Mouse (Mus musculus) hindbrain, embryonic 12.5 days (tissue): ENCODE results near the gene Lrp1. TPM values are rescaled to one million over a fixed set of nuclear protein-coding genes. Genes with fewer than 3 reads are reported as not detected.

Experiments
- ATAC-seq: fragments of 200-750 bp; cut with Nextera tagmentation; 2 replicates; pipeline ENCODE4 v1.8.0; 2017; ENCODE audit warnings: moderate TSS enrichment; ENCODE audit not compliant: low FRiP score
- H3K27ac ChIP-seq: fragments of 300-500 bp; sonication (generic); 2 replicates; pipeline ENCODE4 v1.5.1; 2016; ENCODE audit warnings: mild to moderate bottlenecking
- H3K27me3 ChIP-seq: fragments of 300-500 bp; sonication (generic); 2 replicates; pipeline ENCODE4 v1.6.1; 2016; ENCODE audit warnings: mild to moderate bottlenecking
- H3K36me3 ChIP-seq: fragments of 300-500 bp; sonication (generic); 2 replicates; pipeline ENCODE4 v1.6.1; 2016; ENCODE audit warnings: mild to moderate bottlenecking
- H3K4me1 ChIP-seq: fragments of 300-500 bp; sonication (generic); 2 replicates; pipeline ENCODE4 v1.6.1; 2016
- H3K4me2 ChIP-seq: fragments of 300-500 bp; sonication (generic); replicated peaks from 2 replicates; pipeline ENCODE4 v1.6.1; 2016; ENCODE audit warnings: mild to moderate bottlenecking
- H3K4me3 ChIP-seq: fragments of 300-500 bp; sonication (generic); 2 replicates; pipeline ENCODE4 v1.5.1; 2016; ENCODE audit warnings: mild to moderate bottlenecking
- H3K9ac ChIP-seq: fragments of 300-500 bp; sonication (generic); 2 replicates; pipeline ENCODE4 v1.6.1; 2016; ENCODE audit warnings: mild to moderate bottlenecking, moderate library complexity
- H3K9me3 ChIP-seq: fragments of 300-500 bp; sonication (generic); replicated peaks from 2 replicates; pipeline ENCODE4 v1.6.1; 2016; ENCODE audit warnings: mild to moderate bottlenecking
- WGBS: fragments of 180-500 bp; shearing (Covaris S2); methylation state at CpG from one replicate; pipeline ENCODE4 v1.1.7; 2016; 5-methylcytosine and 5-hydroxymethylcytosine counted together
- polyA plus RNA-seq: library from polyadenylated mRNA; unstranded; fragments of >200 nt; fragmentation: Nextera tagmentation; extraction: Ambion mirVana; gene quantifications from 2 replicates; pipeline ENCODE4 v1.2.1, GENCODE M21; 2016

The Lrp1 gene
- polyA plus RNA-seq, 1 experiment from 2014 or later: 111 TPM

DNA sequence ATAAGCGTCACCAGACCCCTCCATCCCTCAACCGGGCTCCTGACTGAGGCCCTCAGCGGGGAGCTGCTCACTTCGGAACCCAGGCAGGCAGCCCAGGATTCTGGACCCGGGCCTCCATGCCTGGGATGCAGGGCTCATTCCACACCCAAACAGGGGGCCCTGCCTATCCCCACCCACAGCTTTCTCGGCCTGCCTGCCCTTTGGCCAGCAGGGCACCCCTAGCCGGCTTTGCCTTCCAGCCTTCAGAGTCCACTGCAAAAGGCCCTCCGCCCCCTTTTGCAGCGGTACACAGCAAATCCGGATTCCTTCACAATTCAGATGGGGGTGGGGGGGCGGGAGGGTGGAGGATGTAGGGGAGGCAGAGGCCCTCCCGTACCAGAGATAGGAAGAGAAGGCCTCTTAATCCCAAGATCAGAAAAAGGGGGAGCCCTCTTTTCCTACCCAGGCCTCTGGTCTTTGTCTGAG, 975 bp downstream of the Lrp1 start:
- ATAC-seq: peak; percentile 1; the same call in 1 of the 2 replicates
- Histone ChIP-seq H3K27me3 (no peaks in the 10 kb centered on the region), H3K4me1 (peaks cover 58% of the 10 kb centered on the region), H3K9me3 (no peaks in the 10 kb centered on the region), H3K4me2 (peak overlapping the region; percentile 76), H3K4me3 (peak overlapping the region; percentile 85), H3K9ac (peak overlapping the region; percentile 95), H3K27ac (peak overlapping the region; percentile 95), H3K36me3 (0 out of 2 replicates have a peak, but pooled peaks cover 4% of the 10 kb centered on the region)
- under 1% methylated on average over 12 of the region's 12 CpGs for WGBS

DNA sequence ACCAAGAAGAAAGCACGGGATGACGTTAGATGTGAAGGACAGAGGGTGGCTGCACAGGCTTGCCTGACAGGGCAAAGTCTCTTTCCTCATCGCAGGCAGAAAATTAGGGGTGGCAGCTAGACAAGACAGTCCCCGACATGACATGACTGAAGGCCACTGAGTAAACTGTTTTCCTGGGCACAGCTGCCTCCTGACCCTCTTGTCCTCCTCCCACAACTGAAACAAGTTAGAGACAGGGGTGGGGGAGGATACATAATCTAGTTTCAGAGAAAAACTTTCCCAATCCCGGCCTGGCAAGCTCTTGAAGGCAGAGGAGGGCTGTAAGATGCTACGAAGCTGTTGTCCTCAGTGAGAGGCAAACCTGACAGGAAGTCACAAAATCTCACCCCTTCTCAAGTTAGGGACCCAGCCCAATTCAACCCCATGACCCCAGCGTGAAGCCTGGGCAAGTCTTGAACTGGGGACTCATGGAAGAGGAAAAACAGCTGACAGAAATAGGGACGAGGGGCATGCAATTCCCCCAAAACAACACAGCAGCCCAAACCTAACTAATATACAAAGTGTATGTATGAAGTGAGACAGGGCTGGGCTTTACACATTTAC, 1.7 kb downstream of the Lrp1 start:
- H3K36me3 ChIP-seq: 0 out of 2 replicates have a peak, but pooled peaks cover 4% of the 10 kb centered on the region
- H3K27ac ChIP-seq: peak overlapping the region; percentile 95
- peak overlapping the region; percentile 76 for H3K4me2 ChIP-seq
- H3K4me1 ChIP-seq: peaks cover 66% of the 10 kb centered on the region
- ATAC-seq: no peak
- 31% methylated on average over 8 of the region's 8 CpGs for WGBS
- H3K4me3 ChIP-seq: peak overlapping the region; percentile 85
- H3K9me3 ChIP-seq: no peaks in the 10 kb centered on the region
- H3K27me3 ChIP-seq: no peaks in the 10 kb centered on the region
- peak overlapping the region; percentile 95 for H3K9ac ChIP-seq

DNA sequence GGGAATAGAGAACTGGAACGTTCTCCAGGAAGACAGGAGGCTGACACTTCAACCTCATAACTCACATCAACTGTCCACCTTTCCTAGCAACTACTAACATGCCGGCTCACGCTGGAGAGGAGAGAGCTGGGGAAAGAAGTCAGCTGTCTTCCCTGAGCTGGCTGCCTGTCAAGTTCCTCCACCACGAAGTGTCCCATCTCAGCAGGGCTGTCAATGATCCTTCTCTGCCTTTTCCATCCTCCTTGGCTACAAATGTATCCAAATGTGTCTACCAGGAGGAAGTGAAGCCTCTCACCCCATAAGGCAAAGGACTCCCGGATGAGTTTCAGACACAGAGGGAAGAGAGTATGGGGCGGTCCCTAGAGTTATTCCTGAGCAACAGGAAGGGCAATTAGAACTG, 2.8 kb downstream of the Lrp1 start:
- Histone ChIP-seq H3K36me3 (0 out of 2 replicates have a peak, but pooled peaks cover 4% of the 10 kb centered on the region), H3K4me2 (peak overlapping the region; percentile 76), H3K4me1 (peaks cover 72% of the 10 kb centered on the region), H3K4me3 (peak overlapping the region; percentile 85), H3K9ac (peak overlapping the region; percentile 95), H3K27me3 (no peaks in the 10 kb centered on the region), H3K9me3 (no peaks in the 10 kb centered on the region), H3K27ac (no peak overlapping the region; the same call in 1 of the 2 replicates)
- WGBS: 49% methylated on average over 6 of the region's 6 CpGs
- ATAC-seq: no peak

DNA sequence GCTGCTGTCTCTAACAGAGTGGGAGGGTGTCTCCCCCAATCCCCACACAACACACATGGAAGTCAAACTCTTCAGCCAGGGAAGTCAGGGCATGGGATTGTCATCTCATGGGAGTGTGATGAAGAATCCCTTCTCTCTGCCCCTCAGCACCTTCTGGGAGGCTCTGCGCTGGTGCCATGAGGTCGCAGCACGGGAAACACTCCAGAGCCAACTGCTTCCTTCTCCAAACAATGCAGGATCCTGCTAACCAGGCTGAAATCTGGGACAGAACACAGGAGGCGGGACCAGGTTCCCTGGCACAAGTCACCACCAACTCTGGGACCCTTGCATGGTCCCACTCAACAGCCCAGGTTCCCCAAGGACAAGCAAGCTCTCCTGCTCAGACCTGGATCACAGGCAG, 3.7 kb downstream of the Lrp1 start:
- H3K27ac ChIP-seq: no peak overlapping the region
- H3K36me3 ChIP-seq: peaks cover 13% of the 10 kb centered on the region
- peak overlapping the region; percentile 50 for H3K9ac ChIP-seq
- H3K4me1 ChIP-seq: peaks cover 73% of the 10 kb centered on the region
- ATAC-seq: no peak
- no peaks in the 10 kb centered on the region for H3K9me3 ChIP-seq
- H3K27me3 ChIP-seq: no peaks in the 10 kb centered on the region
- WGBS: 57% methylated on average over 4 of the region's 4 CpGs
- H3K4me3 ChIP-seq: 0 out of 2 replicates have a peak overlapping the region, but pooled peaks have one; percentile 12
- H3K4me2 ChIP-seq: peak overlapping the region; percentile 76

DNA sequence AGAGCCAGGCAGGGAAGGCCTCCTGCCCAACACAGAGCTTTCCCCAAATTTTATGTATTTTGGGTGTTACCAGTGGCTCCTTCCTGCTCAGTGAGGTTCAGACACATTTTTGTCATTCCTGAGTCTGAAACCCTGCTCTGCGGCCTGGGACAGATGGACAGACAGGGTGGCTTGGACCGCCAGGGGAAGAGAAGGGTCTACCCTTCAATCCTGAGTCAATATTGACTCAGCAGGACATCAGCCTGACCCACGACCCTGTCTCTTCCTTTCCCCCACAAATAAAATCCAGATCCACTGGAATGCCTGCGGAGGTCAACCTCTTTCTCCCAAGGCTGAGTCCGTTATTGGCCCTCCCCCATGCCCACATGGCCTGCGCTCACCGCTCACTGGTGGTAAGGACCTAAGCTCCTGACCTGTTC, 4.7 kb downstream of the Lrp1 start:
- no peaks in the 10 kb centered on the region for H3K27me3 ChIP-seq
- no peaks in the 10 kb centered on the region for H3K9me3 ChIP-seq
- H3K4me3 ChIP-seq: no peak overlapping the region
- peak overlapping the region; percentile 71; the same call in 1 of the 2 replicates for H3K27ac ChIP-seq
- 34% methylated on average over 7 of the region's 7 CpGs for WGBS
- no peak for ATAC-seq
- H3K9ac ChIP-seq: 0 out of 2 replicates have a peak overlapping the region, but pooled peaks have one; percentile 18
- peaks cover 66% of the 10 kb centered on the region for H3K4me1 ChIP-seq
- no peak overlapping the region; the same call in 1 of the 2 replicates for H3K4me2 ChIP-seq
- peaks cover 23% of the 10 kb centered on the region for H3K36me3 ChIP-seq

DNA sequence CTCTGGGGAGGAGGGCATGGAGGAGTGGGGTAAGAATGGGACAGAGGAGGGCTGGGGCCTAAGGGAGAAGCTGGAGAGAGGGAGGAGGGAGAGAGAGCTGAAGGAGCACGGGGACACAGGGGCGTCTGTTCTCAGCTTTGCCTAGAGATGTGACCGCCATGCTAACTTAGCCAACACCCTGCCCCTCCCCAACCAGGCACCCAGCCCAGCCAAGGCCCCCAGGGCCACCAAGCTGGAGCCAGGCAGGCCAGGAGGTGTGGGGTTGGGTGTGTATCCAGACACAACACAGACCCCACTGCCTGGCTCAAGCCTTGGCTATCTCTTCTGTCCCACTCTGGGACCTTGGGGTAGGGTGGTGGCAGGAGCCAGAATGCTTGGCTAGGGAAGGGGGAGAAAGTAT, 5.4 kb downstream of the Lrp1 start:
- H3K4me2 ChIP-seq: no peak overlapping the region; the same call in 1 of the 2 replicates
- peaks cover 27% of the 10 kb centered on the region for H3K36me3 ChIP-seq
- H3K4me1 ChIP-seq: peaks cover 66% of the 10 kb centered on the region
- H3K9ac ChIP-seq: no peak overlapping the region
- H3K27me3 ChIP-seq: no peaks in the 10 kb centered on the region
- no peak for ATAC-seq
- H3K27ac ChIP-seq: peak overlapping the region; percentile 71
- 52% methylated on average over 3 of the region's 3 CpGs for WGBS
- no peaks in the 10 kb centered on the region for H3K9me3 ChIP-seq
- no peak overlapping the region for H3K4me3 ChIP-seq

DNA sequence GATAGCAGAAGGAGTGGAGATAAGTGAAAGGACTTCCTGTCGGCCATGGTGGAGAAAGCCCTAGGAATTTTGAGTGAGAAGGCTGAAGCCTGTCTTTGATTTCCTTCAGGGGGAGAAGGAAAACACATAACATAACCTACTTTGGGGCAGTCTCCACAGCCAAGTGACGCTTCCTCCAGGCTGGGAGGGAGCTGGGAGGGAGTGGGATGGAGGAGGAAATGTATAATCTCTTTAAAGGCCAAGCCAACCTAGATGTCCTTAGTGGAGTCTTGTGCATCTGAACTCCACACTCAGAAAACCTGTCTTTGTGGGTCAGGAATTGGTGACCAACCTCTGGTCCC, 5.9 kb downstream of the Lrp1 start:
- Histone ChIP-seq H3K9me3 (no peaks in the 10 kb centered on the region), H3K4me2 (peak overlapping the region; percentile 34; the same call in 1 of the 2 replicates), H3K9ac (no peak overlapping the region; the same call in 1 of the 2 replicates), H3K27me3 (no peaks in the 10 kb centered on the region), H3K4me1 (peaks cover 66% of the 10 kb centered on the region), H3K4me3 (no peak overlapping the region), H3K27ac (peak overlapping the region; percentile 71), H3K36me3 (peaks cover 33% of the 10 kb centered on the region)
- WGBS: 34% methylated on average over 2 of the region's 2 CpGs
- ATAC-seq: no peak

DNA sequence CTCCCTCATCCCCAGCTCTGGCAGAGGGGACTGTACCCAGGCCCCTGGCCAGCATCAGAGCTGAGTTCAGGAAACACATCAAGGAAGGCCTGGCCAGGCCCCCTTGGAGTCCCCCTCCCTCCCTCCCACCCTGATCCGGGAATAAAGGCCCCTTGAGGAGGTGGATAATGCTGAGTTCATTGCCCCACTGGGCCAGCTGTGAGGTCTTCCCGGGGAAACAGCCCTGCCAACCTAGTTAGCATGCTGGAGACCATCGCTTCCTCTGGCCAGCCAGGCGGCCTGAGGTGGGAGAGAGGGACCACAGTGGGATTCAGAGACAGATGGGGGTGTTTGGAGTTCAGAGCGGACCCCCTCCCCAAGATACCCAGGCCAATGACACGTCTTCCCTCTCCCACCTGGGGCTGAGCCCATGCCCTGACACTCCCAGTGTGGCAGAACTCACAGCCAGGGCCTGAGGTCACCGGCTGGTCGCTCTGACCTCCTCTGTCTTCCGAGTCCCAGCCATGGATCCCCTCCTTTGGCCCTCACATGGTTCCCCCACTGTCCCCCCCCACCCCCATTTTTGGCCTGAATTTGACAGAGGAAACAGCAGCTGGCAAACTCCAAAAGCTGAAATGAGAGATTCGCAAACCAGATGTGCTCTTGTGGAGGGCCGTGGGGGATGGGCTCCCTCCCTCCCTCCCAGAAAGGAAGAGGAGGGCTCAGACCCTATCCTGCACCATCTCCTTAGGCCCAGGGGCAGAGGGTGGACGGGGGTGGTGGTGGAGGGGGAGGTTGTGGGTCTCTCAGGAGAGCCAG, 6.5 kb downstream of the Lrp1 start:
- peaks cover 60% of the 10 kb centered on the region for H3K4me1 ChIP-seq
- H3K27ac ChIP-seq: peak overlapping the region; percentile 71
- H3K4me3 ChIP-seq: no peak overlapping the region
- no peaks in the 10 kb centered on the region for H3K27me3 ChIP-seq
- peak overlapping the region; percentile 34 for H3K4me2 ChIP-seq
- peak overlapping the region; percentile 0; the same call in 1 of the 2 replicates for H3K9ac ChIP-seq
- ATAC-seq: no peak
- no peaks in the 10 kb centered on the region for H3K9me3 ChIP-seq
- peaks cover 39% of the 10 kb centered on the region for H3K36me3 ChIP-seq
- WGBS: 22% methylated on average over 12 of the region's 12 CpGs

DNA sequence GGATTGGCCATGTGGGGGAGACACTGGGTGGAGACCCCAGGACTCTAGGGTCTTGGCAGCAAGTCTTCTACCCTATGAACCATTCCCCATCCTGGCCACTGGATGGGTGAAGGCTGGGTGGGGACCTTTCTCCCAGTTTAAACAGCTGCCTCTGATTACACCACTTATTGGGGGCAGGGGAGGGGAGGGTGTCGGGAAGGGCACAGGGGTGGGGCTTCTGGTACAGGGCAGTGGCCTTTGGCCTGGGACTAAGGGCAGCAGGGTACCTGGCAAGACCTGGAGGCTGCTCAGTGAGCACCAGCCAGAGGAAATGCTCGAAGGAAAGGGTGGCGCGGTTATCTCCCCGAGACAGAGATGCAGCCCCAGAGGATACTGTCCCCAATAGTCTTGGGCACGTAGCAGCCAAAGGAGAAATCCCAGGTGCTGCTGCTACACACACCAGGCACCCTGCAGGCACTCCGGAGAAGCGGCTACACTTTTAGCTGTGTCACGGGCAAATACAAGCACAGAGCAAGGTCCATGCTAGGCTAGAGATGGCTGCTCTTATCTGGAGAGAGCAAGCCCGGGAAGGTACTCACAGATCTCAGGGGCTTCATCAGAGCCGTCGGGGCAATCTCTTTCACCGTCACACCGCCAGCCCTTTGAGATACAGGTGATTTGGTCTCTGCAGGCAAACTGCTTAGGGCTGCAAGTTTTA, 8.7 kb downstream of the Lrp1 start:
- H3K4me2 ChIP-seq: no peak overlapping the region
- peaks cover 57% of the 10 kb centered on the region for H3K36me3 ChIP-seq
- H3K9ac ChIP-seq: no peak overlapping the region
- no peak for ATAC-seq
- H3K27ac ChIP-seq: no peak overlapping the region
- peaks cover 41% of the 10 kb centered on the region for H3K4me1 ChIP-seq
- H3K9me3 ChIP-seq: no peaks in the 10 kb centered on the region
- 88% methylated on average over 14 of the region's 14 CpGs for WGBS
- H3K27me3 ChIP-seq: no peaks in the 10 kb centered on the region
- no peak overlapping the region for H3K4me3 ChIP-seq

DNA sequence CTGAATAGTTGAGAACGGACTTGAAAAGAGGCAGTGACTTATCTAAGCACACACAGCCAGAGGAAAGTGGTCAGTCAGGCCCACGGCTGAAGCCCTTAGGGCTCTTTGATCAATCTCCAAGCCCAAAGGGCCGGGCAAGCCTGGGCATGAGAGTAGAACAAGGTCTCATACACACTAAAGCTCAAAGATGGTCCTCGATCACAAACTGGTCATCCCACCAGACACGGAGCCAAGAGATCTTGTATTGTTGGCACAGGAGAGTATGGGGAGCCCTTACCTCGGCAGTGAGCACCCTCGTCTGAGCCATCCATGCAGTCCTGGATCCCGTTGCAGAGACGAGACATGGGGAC, 10.9 kb downstream of the Lrp1 start:
- Histone ChIP-seq H3K27me3 (no peaks in the 10 kb centered on the region), H3K9me3 (no peaks in the 10 kb centered on the region), H3K4me2 (no peak overlapping the region), H3K4me3 (no peak overlapping the region), H3K36me3 (peaks cover 77% of the 10 kb centered on the region), H3K4me1 (peaks cover 20% of the 10 kb centered on the region), H3K9ac (no peak overlapping the region), H3K27ac (no peak overlapping the region)
- no peak for ATAC-seq
- 91% methylated on average over 9 of the region's 9 CpGs for WGBS

DNA sequence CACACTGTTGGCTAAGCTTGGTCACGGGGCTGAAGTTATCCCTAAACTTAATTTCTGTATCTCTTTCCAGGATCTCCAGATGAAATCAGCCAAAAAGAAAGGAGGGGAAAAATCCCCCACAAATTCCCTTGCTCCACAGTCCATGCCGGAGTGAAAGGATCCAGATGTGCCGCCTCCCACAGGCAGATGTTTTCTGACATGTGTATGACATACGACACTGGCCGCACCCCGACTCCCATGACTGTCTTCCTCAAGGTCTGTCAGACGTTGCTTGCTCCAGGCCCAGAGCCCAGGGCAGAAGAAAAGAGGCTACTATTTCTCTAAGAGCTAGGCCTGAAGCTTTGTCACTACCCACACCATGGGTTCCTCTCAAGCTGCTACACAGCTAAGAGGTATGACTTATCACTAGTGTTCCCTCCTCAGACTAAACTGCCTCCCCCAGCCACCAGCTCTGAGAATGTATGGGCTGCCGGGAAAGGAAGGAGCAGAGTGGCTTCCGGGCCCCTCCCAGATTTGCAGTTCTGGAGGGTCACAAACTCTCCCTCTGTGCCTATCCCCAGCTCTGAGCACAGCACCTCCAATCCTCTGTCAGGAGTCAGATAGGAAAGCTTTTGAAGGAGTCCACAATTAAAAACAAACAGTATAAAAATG, 11.4 kb downstream of the Lrp1 start:
- H3K4me3 ChIP-seq: no peak overlapping the region
- peaks cover 82% of the 10 kb centered on the region for H3K36me3 ChIP-seq
- H3K4me1 ChIP-seq: peaks cover 15% of the 10 kb centered on the region
- H3K4me2 ChIP-seq: no peak overlapping the region
- no peaks in the 10 kb centered on the region for H3K27me3 ChIP-seq
- H3K9ac ChIP-seq: no peak overlapping the region
- no peak for ATAC-seq
- no peak overlapping the region for H3K27ac ChIP-seq
- WGBS: 64% methylated on average over 9 of the region's 9 CpGs
- H3K9me3 ChIP-seq: no peaks in the 10 kb centered on the region

DNA sequence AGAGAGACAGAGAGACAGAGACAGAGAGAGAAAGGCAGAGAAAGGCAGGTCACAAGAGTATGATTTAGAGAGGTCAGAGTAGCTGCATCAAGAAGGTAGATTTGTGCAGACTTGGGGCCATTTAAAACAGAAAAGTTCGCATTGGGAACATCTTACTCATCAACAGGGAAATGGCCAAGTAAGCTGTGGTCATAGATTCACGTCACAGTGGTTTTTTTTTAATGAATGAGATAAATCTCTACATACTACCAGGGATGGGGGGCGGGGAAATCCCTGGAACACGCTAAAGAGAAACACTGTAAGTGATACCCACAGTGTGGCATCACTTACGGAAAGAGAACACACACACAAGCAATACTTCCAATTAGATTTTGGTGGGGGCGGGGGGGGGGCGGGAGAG, 13.9 kb downstream of the Lrp1 start:
- H3K9me3 ChIP-seq: no peaks in the 10 kb centered on the region
- no peak overlapping the region for H3K27ac ChIP-seq
- H3K4me1 ChIP-seq: peaks cover 6% of the 10 kb centered on the region; the same call in 1 of the 2 replicates
- ATAC-seq: no peak
- 91% methylated on average over 7 of the region's 7 CpGs for WGBS
- no peak overlapping the region for H3K4me3 ChIP-seq
- H3K36me3 ChIP-seq: peaks cover 95% of the 10 kb centered on the region
- no peaks in the 10 kb centered on the region for H3K27me3 ChIP-seq
- no peak overlapping the region for H3K4me2 ChIP-seq
- no peak overlapping the region for H3K9ac ChIP-seq
